Mouse (Mus musculus) heart, postnatal 0 days (tissue): ENCODE data around the gene Tdp1.

Source experiments
- CTCF ChIP-seq: IDR thresholded peaks from 2 replicates; pipeline ENCODE4 v1.5.1; 2016; ENCODE audit warnings: antibody characterized with exemption, control low read depth, low read depth
- EP300 ChIP-seq: IDR thresholded peaks from 2 replicates; pipeline ENCODE4 v1.6.1; 2016; ENCODE audit warnings: antibody characterized with exemption, low read depth

GRCm38 (mm10) chr12:99837528-99837927 is 46.8 kb upstream of the Tdp1 start:
- no peak for TF ChIP-seq CTCF
- TF ChIP-seq EP300, result no peak
